Mouse (Mus musculus) liver, embryonic 14.5 days (tissue): Measurements from ENCODE around the gene Araf.

Source experiments
- CTCF ChIP-seq: IDR thresholded peaks from 2 replicates; pipeline ENCODE4 v1.5.1; 2016; ENCODE audit warnings: antibody characterized with exemption, low read depth, control low read depth
- EP300 ChIP-seq: IDR thresholded peaks from 2 replicates; pipeline ENCODE4 v1.6.1; 2016; ENCODE audit warnings: antibody characterized with exemption, low read depth

- TF ChIP-seq EP300 (no peak), CTCF (no peak)
Observed at GRCm38 (mm10) chrX:20816974-20817373, 19.4 kb downstream of the Araf start.
